8 mouse cellular contexts compared by ENCODE assay signal in genomic region chr2:94436952-94437351, GRCm38 (mm10). TPM values are rescaled to one million over a fixed set of nuclear protein-coding genes. Genes with fewer than 3 reads are reported as not detected.
DNase-seq lines count a peak whose midpoint lies in the region; ATAC-seq and TF ChIP-seq lines count a peak whose summit lies in the region.

No protein-coding gene starts in this region.

- no peak for TF ChIP-seq CTCF in layer of hippocampus, adult 2 months (conservative IDR thresholded peaks at IDR 0.05)

- H3K4me1 ChIP-seq in hindbrain, embryonic 12.5 days: peaks cover 23% of the 10 kb centered on the region
- H3K4me1 ChIP-seq in liver, embryonic 16.5 days (ENCODE audit: control insufficient read depth, low read depth, low read length): peaks cover 41% of the 10 kb centered on the region
- H3K4me1 ChIP-seq in neural tube, embryonic 14.5 days (ENCODE audit: control insufficient read depth, insufficient read depth, low read length): peaks cover 21% of the 10 kb centered on the region; the same call in 1 of the 2 replicates

- H3K4me3 ChIP-seq in layer of hippocampus, adult 2 months: peak overlapping the region; percentile 84
- H3K4me3 ChIP-seq in hindbrain, embryonic 12.5 days: peak overlapping the region; percentile 86
- peak overlapping the region; percentile 98 for H3K4me3 ChIP-seq in liver, embryonic 16.5 days (ENCODE audit: low read depth, low read length)
- peak overlapping the region; percentile 98 for H3K4me3 ChIP-seq in neural tube, embryonic 14.5 days (ENCODE audit: low read depth, low read length)

- peak overlapping the region; percentile 87 for H3K4me2 ChIP-seq in hindbrain, embryonic 12.5 days (replicated peaks)
- peak overlapping the region; percentile 84 for H3K4me2 ChIP-seq in liver, embryonic 16.5 days (ENCODE audit: low read depth, low read length)
- H3K4me2 ChIP-seq in neural tube, embryonic 14.5 days (ENCODE audit: low read depth, low read length): peak overlapping the region; percentile 97

- no peak for ATAC-seq in hindbrain, embryonic 12.5 days (ENCODE audit: low FRiP score)
- ATAC-seq in liver, embryonic 16.5 days (ENCODE audit: low read depth): no peak
- no peak for ATAC-seq in neural tube, embryonic 14.5 days (ENCODE audit: low read depth)

- 1% methylated on average over 10 of the region's 10 CpGs for WGBS in hindbrain, embryonic 12.5 days
- WGBS in liver, embryonic 16.5 days (ENCODE audit: insufficient replicate concordance): under 1% methylated on average over 10 of the region's 10 CpGs
- 1% methylated on average over 10 of the region's 10 CpGs for WGBS in neural tube, embryonic 14.5 days

- H3K9ac ChIP-seq in hindbrain, embryonic 12.5 days: peak overlapping the region; percentile 86
- peak overlapping the region; percentile 96 for H3K9ac ChIP-seq in liver, embryonic 16.5 days (ENCODE audit: low read depth, low read length)
- H3K9ac ChIP-seq in neural tube, embryonic 14.5 days (replicated peaks; ENCODE audit: low read depth, low read length): peak overlapping the region; percentile 82

- DNase-seq in layer of hippocampus, adult 2 months (ENCODE audit: low spot score in 2 of 2): no peak
- no peak for DNase-seq in layer of hippocampus, adult 18-20 months (ENCODE audit: low spot score in 2 of 2)
- DNase-seq in embryo, embryonic 11 days: peak; percentile 30
- no peak for DNase-seq in right cerebral cortex, postnatal 36 days (ENCODE audit: low spot score in 2 of 2)
- DNase-seq in adrenal gland, adult 8-10 months: no peak

- H3K27ac ChIP-seq in layer of hippocampus, adult 2 months: peak overlapping the region; percentile 93
- H3K27ac ChIP-seq in hindbrain, embryonic 12.5 days: 0 out of 2 replicates have a peak overlapping the region, but pooled peaks have one; percentile 76
- peak overlapping the region; percentile 87 for H3K27ac ChIP-seq in liver, embryonic 16.5 days (ENCODE audit: low read length)
- peak overlapping the region; percentile 78; the same call in 1 of the 2 replicates for H3K27ac ChIP-seq in neural tube, embryonic 14.5 days (ENCODE audit: low read depth, low read length)

- no peaks in the 10 kb centered on the region; the same call in 1 of the 2 replicates for H3K27me3 ChIP-seq in hindbrain, embryonic 12.5 days
- H3K27me3 ChIP-seq in liver, embryonic 16.5 days (ENCODE audit: control insufficient read depth, insufficient read depth, low read depth, low read length): no peaks in the 10 kb centered on the region
- no peaks in the 10 kb centered on the region for H3K27me3 ChIP-seq in neural tube, embryonic 14.5 days (ENCODE audit: control insufficient read depth, insufficient read depth, low read length)

- no peaks in the 10 kb centered on the region for H3K9me3 ChIP-seq in hindbrain, embryonic 12.5 days (replicated peaks)
- H3K9me3 ChIP-seq in liver, embryonic 16.5 days (replicated peaks; ENCODE audit: control insufficient read depth, low read length): no peaks in the 10 kb centered on the region
- H3K9me3 ChIP-seq in neural tube, embryonic 14.5 days (ENCODE audit: control insufficient read depth, low read length): no peaks in the 10 kb centered on the region

- H3K36me3 ChIP-seq in hindbrain, embryonic 12.5 days: no peaks in the 10 kb centered on the region
- no peaks in the 10 kb centered on the region for H3K36me3 ChIP-seq in liver, embryonic 16.5 days (ENCODE audit: control insufficient read depth, insufficient read depth)
- H3K36me3 ChIP-seq in neural tube, embryonic 14.5 days (ENCODE audit: control insufficient read depth, insufficient read depth, low read length): no peaks in the 10 kb centered on the region

RNA-seq across cellular contexts. Expression of gene Api5, which starts 1.0 kb away (rescaled TPM):
- total RNA-seq in layer of hippocampus, adult 2 months (2021): 10 to 100 TPM; 62.1 to 64.2 TPM
- 10 to 100 TPM; 64.3 to 67.6 TPM for total RNA-seq in layer of hippocampus, adult 18-20 months (2021)
- 171 and 173 TPM in 2 replicates for polyA plus RNA-seq in hindbrain, embryonic 12.5 days (2016; fragmentation: Nextera tagmentation; extraction: Ambion mirVana)
- 68.2 and 74.9 TPM in 2 replicates for polyA plus RNA-seq in liver, embryonic 16.5 days (2015; fragmentation: Nextera tagmentation; extraction: Ambion mirVana)
- polyA plus RNA-seq in neural tube, embryonic 14.5 days (2014; fragmentation: Nextera tagmentation; extraction: Ambion mirVana): 110 and 131 TPM in 2 replicates
- total RNA-seq in adrenal gland, adult 8-10 months (2022): 10 to 100 TPM; 73.1 to 86.2 (median 82.8) TPM

RNA-seq across cellular contexts. Expression of gene Ttc17, which starts 30.5 kb away (rescaled TPM):
- total RNA-seq in layer of hippocampus, adult 2 months (2021): 10 to 100 TPM; 37.1 to 40.6 TPM
- total RNA-seq in layer of hippocampus, adult 18-20 months (2021): 10 to 100 TPM; 35.6 to 43.3 TPM
- polyA plus RNA-seq in hindbrain, embryonic 12.5 days (2016; fragmentation: Nextera tagmentation; extraction: Ambion mirVana): 18.3 and 20.1 TPM in 2 replicates
- polyA plus RNA-seq in liver, embryonic 16.5 days (2015; fragmentation: Nextera tagmentation; extraction: Ambion mirVana): 7.1 and 7.6 TPM in 2 replicates
- polyA plus RNA-seq in neural tube, embryonic 14.5 days (2014; fragmentation: Nextera tagmentation; extraction: Ambion mirVana): 23.5 and 29.6 TPM in 2 replicates
- 10 to 100 TPM; 38.5 to 48.4 (median 41.7) TPM for total RNA-seq in adrenal gland, adult 8-10 months (2022)
